Mouse (Mus musculus) CD4-positive, CD25-positive, alpha-beta regulatory T cell, adult 2 months (primary cell): ENCODE measurements around the gene Popdc2.
A peak's percentile ranks its signal among the peaks of the same experiment; 100 is the strongest.
"Not testable (repeated sequence)": the region's sequence is repeated elsewhere in the genome, so short reads cannot be mapped to it uniquely, and the experiment has no call there.

Experiments
- DNase-seq: peaks from one replicate; pipeline ENCODE4 v3.0.0-alpha.2; 2012; ENCODE audit warnings: low read depth, low spot score

Gene Popdc2

DNA sequence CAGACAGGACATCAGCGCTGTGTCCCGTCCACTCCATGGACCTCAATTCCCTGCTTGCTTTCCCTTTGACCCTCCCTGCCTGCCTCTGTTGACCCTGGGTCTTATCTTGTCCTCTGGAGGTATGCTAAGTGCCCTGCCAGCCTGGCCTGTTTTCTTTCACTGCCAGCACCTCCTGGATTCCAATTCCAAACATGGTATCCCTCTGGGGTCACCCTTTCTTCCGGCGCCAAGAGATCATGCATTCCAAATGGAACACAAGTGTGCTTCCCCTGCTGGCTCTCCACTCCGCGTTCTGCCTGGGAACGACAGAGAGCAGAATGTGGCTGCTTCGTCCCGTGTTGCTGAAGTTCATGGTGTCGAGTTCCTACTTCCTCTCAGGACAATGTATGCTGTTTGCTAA is at the start of gene Popdc2:
Gene Popdc2, plus strand, starts transcription at position 277 of the 400 bp plus-strand sequence.
- DNase-seq = no peak

GRCm38 (mm10) chr16:38318492-38318891 is 43.5 kb upstream of the Popdc2 start:
- DNase-seq = no peak

DNA sequence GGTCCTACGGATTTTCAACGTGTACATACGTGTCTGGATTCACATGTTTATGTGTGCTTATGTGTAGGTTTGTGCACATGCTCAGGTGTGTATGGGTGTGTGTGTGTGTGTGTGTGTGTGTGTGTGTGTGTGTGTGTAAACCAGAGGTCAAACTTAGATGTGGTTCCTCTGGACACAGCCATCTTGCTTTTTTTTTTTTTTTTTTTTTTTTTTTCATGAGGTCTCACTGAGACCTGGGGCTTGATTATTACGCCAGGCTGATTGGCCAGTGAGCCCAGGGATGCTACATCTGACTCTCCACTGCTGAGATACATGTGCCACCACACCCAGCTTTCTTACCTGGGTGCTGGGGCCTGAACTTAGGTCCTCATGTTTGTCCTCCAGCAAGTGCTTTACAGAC is 42.9 kb upstream of the Popdc2 start:
- no peak for DNase-seq

GRCm38 (mm10) chr16:38321452-38321935 is 40.5 kb upstream of the Popdc2 start:
- peak; percentile 78 for DNase-seq

GRCm38 (mm10) chr16:38324311-38324710 is 37.7 kb upstream of the Popdc2 start:
- no peak for DNase-seq

- no peak for DNase-seq
Observed at GRCm38 (mm10) chr16:38326778-38327397, 35.1 kb upstream of the Popdc2 start.

DNA sequence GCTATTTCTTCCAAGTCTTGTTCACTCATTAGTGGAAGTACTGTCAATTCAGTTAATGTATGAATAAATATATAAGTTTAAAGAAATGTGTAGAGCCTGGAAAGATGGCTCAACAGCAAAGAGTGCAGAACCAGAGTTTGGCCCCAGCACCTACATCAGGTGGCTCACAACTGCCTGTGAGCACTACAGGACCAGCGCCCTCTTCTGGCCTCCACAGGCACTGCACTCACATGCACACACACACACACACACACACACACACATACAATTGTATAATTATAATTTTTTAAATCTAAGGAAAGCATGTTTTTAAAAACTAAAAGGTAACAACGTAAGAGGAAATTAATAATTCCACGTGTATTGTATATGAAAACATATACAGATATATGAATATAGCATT is 32.7 kb upstream of the Popdc2 start:
- peak; percentile 25 for DNase-seq

- no peak for DNase-seq
Observed at GRCm38 (mm10) chr16:38334431-38334830, 27.6 kb upstream of the Popdc2 start.

- not testable (repeated sequence) for DNase-seq
Observed at GRCm38 (mm10) chr16:38338077-38338476, 23.9 kb upstream of the Popdc2 start.

DNA sequence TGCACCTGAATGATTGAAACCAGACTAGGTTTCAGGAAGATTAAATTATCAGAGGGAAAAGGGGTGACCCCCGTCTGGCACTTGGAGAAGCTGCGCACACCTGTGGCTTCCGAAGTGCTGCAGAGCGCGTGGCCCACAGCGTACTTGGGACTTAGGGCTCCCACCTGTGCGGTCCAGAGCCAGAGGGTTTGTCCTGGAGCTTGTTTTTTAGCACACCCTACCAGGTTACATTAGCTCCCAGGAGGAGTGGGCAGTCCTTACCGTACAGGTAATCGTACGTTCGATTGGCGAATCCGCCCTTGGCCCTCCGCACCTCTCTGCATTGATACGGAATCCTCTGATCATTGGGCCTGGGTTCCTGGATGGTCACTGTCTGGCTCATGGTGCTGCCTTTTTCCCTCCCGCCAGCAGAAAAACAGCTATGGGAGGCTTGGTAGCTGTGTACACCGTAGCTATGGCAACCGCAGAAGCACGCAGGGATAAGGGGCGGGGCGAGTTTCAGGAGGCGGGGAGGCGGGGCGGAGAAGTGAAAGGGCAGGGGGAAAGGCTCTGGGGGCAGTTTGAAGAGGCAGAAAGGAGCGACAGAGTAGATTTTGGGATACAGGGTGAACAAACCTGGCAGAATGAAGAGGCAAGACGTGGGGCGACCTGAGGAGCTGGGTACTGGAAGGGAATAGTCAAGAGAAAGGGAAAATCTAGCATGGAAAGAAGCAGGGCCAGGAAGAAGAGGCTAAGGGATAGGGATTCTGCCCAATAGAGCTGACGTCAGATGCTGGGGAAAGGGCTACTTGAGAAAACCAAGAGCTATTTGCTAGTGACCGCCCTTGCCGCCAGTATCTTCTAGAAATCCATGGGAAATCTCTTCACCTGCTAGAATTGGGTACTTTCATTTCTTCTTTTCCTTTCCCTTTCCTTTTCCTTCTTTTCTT is 20.3 kb upstream of the Popdc2 start, which contains the start of gene Maats1:
Gene Maats1, minus strand, starts transcription at position 748 of the 929 bp plus-strand sequence.
- peak; percentile 73 for DNase-seq

GRCm38 (mm10) chr16:38344941-38345725 is 16.9 kb upstream of the Popdc2 start:
- peak; percentile 63 for DNase-seq

GRCm38 (mm10) chr16:38346529-38347325 is 15.3 kb upstream of the Popdc2 start, which contains the start of the genes Cox17 and Gm21987:
TSS of gene Cox17 (plus strand) at chr16:38346991.
TSS of gene Gm21987 (plus strand) at chr16:38347040.
- peak; percentile 96 for DNase-seq

GRCm38 (mm10) chr16:38347588-38347987 is 14.4 kb upstream of the Popdc2 start:
- DNase-seq = no peak

DNA sequence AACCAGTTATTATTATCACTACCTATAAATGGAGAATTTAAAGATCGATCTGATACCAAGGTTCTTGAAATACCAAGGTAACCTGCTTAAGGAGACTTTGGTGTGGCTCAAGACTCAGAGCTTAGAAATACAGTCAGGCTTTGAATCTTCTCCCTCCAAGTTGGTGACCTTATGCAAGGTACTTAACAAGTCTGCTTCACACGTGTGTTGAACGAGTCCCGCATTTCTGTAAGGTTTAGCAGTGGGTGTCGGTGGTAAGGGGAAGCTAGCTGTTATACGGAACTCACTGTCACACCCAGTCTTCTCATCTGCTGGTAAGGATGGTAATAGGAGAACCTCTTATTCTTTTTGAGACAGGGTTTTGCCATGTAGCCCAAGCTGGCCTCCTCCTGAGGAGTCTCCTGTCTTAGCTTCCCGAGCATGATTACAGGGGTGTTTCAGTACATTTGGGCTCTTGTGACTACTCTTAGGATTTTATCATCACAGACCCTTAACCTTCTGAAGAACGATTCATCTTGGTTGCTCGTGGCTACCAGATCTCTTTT is 13.7 kb upstream of the Popdc2 start:
- no peak for DNase-seq

DNA sequence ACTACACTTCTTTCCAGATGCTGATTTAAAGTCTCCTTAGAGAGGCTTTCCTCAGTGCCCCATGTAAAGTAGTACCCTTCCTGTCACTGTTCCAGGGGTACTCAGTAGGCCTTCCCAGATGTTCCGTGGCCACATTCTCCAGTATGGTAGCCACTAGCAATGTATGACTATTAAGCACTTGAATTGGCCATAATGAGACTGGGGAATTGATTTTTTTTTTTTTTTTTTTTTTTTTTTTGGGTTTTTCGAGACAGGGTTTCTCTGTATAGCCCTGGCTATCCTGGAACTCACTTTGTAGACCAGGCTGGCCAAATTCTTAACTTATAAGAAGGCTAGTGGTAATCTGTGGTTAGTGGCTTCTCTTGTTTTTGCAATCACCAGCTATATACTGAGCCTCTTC is 12.1 kb upstream of the Popdc2 start:
- DNase-seq = no peak

DNA sequence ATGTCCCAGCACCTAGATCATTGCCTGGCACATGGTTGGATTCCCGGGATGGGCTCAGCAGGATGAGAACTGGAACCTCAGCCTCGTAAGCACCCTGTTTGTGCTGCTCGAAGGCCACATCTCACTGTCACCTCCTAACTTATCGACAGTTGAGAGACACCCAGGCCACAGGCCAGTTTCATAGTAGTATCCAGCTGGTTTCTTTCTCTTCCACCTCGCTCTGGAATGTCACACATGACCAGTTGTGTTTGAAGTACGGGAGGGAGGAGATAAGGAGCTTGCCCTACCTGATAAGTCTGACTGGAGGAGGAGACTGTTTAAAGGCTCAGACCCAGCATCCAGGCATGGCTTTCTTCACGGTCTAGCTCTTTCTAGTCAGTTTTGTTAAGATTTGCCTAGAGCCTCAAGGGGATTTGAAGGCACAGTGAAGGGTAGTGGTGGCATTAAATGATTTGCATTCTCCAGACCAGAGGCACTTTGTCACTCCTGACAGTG is 11.6 kb upstream of the Popdc2 start:
- no peak for DNase-seq

- DNase-seq = no peak
Observed at GRCm38 (mm10) chr16:38350939-38351338, 11.1 kb upstream of the Popdc2 start.

- no peak for DNase-seq
Observed at GRCm38 (mm10) chr16:38352031-38352430, 10.0 kb upstream of the Popdc2 start.

GRCm38 (mm10) chr16:38352851-38353250 is 9.2 kb upstream of the Popdc2 start:
- DNase-seq = peak; percentile 30

DNA sequence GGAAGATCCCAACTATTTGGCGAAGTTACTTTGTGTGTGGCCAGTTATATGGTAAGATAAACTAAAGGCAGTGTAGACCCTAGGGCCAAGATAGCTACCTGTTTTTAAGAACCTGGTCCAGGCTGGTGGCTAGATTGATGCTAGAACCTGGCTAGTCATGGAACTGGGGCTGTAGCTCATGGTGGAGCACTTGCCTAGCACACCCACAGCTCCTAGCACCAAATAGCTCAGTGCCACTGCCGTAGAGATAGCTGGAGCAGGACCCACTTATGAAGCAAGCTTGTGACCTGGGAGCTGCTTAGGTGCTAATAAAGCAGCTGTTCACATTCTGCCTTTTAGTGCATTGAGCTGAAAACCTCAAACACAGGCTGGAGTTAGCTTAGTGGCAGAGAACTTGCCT is 8.4 kb upstream of the Popdc2 start:
- peak; percentile 39 for DNase-seq
